Mouse (Mus musculus): ENCODE measurements around the gene Nr1i3. TPM values are rescaled to one million over a fixed set of nuclear protein-coding genes. Genes with fewer than 3 reads are reported as not detected.

Gene Nr1i3
- total RNA-seq, 2 experiments from 2014 or later: 0.92 to 10.3 TPM

DNA sequence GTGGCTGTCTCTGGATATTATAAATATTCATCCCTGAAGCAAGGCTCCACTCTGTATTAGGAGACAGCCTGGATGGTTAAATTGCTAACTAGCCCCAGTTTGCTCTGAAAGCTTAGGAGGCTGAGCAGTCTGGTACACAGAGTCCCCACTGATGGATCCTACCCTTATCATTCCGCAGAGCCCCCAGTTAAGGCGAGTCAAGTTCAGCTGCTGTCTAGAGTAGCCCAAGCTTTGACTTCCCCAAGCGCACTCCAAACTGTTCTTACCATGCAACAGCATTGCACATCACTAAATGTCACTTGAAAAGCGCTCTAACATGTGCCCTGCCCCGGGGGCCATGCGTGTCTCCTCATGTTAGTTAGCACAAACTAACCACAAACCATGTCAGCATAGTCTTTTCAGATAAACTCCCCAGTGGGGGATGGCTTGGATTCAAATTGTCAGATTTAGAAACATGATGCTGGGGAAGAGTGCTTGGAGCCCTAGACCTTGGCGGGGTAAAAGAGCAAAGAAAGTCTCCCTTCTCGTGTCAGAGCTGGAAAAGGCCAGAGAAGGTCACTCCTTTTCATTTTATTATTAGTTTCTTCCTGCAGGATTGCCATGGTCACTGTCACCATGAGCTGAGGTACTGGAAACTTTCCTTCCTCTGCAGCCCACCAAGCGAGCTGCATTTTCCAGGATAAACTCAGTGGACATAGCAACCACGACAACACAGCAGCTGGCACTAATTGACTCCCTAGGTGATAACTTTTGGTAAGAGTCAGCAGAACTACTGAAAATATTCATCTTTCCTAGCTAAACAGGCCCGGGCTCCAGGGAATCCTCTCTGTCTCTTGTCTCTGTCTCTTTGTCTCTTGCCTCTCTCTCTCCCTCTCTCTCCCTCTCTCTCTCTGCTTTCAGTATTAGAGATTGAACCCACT is 19.6 kb upstream of the Nr1i3 start:
- DNase-seq (ENCODE audit: low spot score in 2 of 2): no peak

DNA sequence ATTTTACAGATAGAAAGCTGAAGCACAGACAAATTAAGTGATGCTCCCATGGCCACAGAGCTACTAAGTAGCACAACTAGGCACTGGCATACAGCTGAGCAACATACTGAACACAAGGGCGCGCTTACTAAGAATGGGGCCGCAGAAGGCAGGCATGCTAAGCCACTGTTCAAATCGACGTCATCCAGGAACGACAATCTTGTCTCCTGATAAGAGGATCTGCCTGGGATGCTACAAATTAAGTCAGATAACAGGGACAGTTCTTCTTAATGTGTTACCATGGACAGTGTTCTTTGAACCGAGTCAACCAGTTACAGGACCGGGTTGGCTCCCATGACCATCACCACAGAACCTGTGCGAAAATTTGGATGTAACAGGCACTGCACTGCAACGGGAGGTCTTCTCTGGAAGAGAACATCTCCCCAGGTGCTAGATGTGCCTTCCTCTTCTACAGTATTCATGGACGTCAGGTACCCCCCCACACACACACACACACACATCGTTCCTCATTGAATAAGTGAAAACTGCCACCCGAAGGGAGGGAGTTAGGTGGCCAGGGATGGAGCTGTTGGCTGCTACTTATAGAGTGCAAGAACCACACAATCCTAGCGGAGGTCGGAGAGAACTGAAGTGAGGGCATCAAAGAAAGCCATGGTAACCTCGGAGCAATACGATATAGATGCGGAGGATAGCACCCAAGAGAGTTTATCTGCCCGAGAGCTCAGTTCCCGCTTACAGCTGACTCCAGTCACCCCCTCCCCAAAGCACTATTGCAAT is 18.5 kb upstream of the Nr1i3 start:
- no peak for DNase-seq (ENCODE audit: low spot score in 2 of 2)

DNA sequence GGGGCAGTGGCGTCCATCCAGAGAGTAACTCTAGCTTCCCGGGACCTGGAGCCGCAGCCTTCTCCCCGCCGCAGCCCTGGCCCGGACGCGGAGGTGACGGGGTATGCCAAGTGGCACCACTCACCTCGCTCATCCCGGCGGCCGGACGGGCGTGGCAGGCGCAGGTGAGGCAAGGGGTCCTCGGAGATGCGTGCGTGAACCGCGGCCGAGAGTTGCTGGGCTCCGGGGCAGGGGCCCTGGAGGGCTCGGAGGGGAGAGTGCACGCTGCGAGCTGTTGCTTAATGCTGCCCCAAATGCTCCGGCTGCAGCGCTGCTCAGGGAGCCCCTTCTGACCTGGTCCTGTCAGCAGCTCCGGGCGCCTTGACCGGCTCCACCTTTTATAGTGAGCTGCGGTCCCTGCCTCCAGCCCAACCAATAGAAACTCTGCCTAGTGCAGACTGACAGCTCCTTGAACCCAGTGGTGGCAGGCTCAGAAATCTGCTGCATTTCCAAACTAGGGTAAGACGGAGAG is 17.8 kb upstream of the Nr1i3 start, which contains the start of gene Pcp4l1:
TSS of gene Pcp4l1 (minus strand) at position 382 of the 511 bp plus-strand sequence.
- DNase-seq (ENCODE audit: low spot score in 2 of 2): no peak

DNA sequence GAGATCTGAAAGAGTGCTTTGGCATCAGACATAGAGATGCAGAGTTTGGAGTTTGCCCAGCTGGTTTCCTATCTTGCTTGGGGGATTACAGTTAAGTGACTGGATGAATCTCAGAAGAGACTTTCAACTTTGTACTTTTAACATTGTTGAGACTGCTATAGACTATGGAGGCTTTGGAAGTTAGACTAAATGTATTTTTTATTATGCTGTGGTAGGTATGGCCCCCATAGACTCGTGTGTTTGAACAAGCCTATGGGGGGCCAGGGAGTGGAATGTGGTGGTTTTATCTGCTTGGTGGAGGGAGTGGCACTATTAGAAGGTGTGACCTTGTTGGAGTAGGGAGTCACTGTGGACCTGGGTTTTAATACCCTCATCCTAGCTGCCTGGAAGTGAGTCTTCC is 14.2 kb upstream of the Nr1i3 start:
- DNase-seq (ENCODE audit: low spot score in 2 of 2): no peak

DNA sequence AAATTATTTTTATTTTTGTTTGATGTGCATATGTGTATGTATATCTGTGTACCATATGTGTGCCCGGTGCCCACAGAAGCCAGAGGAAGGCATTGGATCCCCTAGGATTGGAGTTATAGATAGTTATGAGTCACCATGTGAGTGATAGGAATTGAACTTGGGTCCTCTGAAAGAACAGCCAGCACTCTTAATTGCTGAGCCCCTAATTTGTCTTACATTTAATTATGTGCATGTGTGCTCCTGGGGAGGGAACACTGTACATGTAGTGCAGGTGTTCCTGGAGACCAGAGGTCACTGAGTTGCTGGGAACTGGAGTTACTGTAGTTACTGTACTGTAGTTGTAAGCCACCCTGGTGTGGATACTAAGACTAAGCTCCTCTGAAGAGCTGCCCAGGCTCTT is 13.0 kb upstream of the Nr1i3 start:
- DNase-seq (ENCODE audit: low spot score in 2 of 2): no peak

DNA sequence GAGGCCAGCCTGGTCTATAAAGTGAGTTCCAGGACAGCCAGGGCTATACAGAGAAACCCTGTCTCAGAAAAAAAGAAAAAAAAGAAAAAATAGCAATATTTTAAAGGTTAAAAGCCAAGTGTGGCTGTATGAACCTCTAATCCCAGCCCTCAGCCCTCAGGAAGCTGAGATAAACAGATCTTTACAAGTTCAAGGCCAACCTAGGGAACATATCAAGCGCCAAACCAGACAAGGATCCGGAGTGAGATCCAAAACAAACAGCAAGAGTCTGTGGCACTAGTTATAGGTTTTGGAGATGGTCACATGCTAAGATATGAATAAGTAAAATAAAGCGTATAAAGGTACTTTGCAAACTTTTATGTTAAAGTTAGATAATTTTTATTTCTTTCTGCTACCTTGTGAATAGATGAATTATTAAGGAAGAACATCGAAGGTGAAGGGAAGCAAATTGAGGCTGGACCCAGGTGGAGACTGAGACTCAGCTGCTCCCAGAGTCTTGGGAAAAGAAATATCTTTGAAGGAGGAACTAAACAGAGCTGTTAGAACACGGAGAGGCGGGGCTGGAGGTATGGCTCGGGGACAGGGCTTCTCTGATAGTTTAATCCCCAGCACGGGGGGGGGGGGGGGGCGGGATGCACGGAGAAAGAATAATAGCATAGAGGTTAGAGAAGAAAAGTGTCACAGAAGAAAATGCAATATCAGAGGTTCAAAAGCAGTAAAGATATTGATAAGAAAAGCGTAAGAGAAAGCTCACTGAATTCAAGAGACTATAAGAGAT is 10.1 kb upstream of the Nr1i3 start:
- DNase-seq (ENCODE audit: low spot score in 2 of 2): no peak

DNA sequence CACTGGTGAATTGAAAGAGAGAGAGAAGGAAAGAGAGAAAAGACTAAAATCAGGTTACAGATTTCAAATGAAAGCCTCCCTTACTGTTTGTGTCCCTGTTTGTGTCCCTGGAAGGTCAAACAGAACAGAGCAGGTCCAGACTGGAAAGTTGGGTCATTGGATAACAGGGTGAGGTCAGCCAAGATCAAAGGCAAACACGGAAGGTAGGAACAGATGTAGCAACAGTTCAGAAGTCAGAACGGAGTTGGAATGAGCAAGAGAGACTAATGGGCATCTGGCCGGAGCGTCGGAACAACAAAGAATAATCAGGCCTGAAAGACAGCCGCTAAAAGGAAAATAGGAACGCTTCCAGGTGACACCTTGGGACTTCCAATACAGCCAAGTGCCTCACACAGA is 9.5 kb upstream of the Nr1i3 start:
- no peak for DNase-seq (ENCODE audit: low spot score in 2 of 2)

DNA sequence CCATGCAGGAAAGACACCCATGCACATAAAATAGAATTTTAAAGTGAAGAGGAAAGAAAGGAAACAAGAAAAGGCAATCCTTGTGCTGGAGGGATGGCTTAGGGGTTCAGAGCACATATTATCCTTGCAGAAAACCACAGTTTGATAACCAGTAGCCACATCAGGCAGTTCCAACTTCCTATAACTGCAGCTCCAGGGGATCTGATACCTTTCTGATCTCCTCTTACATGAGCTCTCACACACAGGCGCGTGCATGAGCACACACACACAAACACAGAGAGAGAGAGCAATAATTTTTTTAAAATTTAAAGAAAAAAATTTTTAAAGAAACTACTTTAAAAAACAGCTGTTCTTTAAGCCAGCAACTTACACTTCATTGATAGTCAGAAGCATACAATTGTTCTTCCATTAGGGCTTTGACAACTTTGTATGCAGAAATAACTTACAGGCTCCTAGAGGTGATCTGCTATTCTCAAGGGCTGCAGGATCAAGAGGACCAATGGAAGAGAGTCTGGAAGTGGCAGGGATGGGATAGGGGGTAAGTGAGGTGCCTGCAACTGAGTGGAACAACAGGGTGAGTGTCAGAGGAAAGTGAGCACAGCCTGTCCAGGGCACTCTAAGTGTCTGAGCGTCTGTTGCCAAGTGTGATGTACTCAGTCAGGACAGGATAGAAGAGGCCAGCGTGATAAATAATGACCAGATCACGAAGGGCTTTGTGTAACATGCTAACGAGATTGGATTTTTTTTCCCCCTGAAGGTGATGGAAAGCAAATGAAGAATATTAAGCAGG is 7.9 kb upstream of the Nr1i3 start:
- DNase-seq (ENCODE audit: low spot score in 2 of 2): no peak

DNA sequence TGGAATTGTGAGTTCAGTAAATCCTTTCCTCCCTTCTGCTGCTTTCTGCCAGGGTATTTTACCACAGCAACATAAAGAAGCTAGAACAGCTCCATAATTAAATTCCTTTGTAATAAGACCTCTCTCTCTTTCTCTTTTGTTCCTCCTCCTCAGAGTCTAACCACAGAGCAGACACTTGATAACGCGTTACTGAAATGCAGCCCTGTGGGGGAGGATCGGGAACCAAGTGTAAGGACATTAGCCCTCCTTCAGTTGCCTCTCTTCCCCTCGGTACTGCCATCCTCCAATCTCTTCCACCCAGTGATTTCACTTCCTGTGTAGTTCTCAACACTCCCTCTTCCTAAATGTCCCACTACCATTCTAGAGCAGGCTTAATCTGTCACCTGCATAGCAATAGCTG is 4.4 kb upstream of the Nr1i3 start:
- DNase-seq (ENCODE audit: low spot score in 2 of 2): no peak

DNA sequence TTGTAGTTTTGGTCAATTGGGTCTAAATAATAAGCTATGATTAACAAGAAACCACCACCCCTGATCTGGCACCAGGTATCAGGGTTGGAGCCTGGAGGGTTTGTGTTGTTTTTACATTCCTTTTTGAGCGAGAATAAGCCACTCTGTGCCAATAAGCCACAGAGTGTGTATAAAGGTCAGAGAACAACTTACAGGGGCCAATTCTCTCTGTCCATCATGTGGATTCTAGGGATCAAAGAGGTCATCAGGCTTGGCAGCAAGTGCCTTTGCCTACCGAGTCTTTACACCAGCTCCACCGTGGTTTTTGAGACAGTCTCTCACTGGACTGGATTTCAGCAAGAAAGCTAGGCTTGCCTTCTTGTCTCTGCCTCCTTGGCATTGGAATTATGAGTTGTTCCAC is 916 bp upstream of the Nr1i3 start:
- DNase-seq (ENCODE audit: low spot score in 2 of 2): no peak

DNA sequence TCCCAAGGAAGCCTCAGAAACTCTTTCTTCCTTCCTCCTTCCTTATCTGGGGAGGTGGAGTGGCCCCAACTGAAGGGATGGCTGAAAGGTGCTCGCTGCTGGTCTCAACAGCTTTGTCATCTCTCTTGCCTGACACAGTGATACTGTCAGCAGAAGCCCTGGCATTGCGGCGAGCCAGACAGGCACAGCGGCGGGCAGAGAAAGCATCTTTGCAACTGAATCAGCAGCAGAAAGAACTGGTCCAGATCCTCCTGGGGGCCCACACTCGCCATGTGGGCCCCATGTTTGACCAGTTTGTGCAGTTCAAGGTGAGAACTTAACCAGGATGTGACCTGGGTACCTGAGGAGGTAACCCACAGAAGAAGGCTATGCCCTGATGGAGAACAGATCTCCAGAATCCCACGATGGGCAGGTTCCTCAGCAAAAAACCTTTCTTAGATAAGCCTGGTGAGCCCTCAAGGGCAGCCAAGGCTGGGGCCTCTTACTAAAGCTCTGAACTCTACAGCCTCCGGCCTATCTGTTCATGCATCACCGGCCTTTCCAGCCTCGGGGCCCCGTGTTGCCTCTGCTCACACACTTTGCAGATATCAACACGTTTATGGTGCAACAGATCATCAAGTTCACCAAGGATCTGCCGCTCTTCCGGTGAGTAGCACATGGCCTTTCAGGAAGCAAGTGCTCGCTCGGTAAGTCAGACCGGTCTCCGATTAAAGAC is 2.6 kb downstream of the Nr1i3 start:
- no peak for DNase-seq (ENCODE audit: low spot score in 2 of 2)

DNA sequence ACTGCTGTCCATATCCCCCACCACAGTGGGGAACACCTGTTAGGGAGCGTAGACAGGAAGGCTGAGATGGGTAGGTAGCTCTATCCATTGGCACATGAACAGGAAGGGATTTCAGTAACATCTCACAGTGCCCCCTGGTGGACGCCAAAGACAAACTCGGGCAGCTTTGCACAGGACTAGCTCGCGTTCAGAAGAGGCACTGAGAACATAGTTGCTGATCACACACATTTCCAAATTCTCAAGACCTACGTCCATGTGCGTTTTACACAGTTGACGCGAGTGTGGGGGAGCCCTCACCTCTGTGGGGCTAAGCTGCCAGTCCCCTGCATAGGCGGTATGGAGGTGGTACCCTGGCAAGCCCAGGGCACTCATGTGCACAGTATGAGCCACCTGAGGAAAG is 7.1 kb downstream of the Nr1i3 start:
- DNase-seq (ENCODE audit: low spot score in 2 of 2): peak; percentile 54 to 69

DNA sequence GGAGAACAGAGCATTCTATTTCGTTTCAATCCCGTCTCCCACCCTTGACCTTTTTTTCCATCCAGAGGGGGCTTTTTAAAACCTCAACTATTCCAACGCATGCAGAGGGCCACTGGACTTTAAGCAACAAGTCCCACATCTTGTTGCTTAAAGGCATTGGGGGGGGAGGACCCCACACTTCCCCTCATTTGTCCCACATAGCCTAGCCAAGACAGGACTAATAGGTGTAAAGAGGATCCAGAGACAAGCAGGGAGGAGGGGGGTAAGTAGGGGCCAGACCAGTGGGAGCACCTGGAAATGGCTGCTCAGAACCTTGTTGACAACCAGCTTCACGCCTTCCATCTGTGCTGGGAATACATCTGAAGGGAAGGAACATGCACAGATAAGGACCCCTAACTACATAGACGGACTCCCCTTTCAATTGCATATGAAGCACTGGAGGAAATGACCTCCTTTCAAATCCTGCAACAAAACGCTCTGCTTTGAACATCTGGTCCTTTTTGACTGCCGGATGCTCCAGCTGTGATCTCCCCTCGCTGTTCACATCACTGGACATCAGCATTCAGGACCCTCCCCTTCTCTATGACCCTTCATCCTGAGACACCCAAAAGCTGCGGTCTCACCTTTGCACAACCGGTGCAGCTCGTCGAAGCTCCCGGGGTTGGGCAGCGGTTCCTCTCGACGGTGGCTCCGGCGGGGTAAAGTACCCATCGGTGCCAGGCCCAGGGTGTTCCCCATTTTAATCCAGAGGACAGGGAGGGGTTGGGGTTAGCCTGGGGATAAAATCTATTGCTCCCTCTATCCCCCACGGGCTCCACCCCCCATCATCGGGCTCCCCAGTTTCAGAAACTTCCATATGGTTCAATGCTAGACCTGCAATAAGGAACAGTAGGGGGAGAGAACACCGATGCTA is 7.8 kb downstream of the Nr1i3 start:
- no peak for DNase-seq (ENCODE audit: low spot score in 2 of 2)

DNA sequence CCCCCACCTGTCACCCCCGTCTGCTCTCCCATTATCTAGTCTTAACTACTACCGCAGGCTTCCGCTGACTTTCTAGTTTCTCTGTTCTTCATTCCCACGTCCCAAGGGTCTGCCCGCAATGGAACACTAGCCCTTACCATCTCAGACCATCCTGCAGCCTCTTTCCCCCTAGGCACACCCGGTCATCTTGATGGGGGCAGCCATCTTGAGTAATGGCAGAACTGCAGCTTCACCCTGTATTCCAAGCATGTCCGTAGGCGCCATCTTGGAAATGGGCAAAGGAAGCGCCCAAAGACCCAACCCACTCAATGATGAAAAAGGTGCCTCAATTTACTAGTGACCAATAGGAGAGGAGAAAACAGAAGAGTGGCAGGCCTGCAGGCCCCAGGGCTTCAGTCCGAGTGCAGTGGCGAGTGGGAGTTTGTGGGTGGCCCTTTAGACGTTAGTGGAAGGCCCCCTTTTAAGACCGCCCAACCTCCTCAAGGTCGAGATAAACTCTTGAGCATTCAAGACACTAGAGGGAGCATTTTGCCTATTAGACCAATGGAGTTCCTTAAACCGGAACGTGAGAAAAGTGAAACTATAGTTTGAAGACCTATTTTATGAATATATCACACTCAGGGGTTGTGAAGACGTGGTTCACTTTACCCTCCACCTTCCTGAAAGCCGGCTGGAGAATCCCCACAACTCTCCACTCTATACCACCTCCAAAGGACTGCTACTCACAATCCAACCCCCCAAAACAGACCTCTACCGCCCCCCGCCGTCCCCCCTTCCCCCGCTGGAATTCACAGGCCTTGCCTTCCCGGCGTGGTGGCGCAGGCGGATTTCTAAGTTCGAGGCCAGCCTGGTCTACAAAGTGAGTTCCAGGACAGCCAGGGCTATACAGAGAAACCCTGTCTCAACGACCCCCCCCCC is 8.7 kb downstream of the Nr1i3 start, which contains the start of gene Tomm40l:
TSS of gene Tomm40l (minus strand) at position 277 of the 918 bp plus-strand sequence.
- DNase-seq (ENCODE audit: low spot score in 2 of 2): peak; percentile 43 to 75

DNA sequence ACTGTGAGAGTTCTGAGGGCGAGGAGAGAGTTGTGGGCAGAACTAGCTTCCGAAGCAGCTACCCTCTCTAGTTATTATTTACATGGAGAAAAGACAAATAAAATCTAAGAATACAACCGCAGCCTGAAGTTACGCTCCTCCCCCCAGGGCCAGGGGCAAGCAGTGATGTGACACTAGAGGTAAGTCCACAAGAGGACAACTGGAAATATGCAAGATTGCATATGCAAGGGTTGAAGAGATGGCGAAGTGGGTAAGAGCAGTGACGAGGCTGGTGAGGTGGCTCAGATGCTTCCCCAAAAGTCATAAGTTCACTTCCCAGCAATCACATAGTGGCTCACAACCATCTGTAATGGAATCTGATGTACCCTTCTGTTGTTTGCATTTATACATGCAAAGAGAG is 9.4 kb downstream of the Nr1i3 start:
- DNase-seq (ENCODE audit: low spot score in 2 of 2): no peak

DNA sequence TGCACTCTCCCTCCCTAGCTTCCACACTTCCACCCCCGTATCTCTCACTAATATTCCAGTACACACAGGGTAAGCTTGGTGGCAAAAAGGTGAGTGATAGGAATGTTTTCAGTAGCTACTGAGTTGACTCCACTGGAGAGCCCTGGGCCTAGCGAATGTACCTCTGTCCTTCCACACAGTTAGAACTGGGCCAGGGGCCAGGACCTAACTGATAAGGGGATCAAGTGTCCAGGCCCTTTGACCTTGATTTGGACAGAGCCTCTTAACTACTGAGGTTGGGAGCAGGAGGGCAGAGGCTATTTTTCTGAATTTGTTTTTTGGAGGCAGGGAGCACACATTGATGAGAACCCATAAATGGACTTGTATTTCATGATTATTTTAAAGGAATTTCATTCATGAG is 10.0 kb downstream of the Nr1i3 start:
- DNase-seq (ENCODE audit: low spot score in 2 of 2): no peak

DNA sequence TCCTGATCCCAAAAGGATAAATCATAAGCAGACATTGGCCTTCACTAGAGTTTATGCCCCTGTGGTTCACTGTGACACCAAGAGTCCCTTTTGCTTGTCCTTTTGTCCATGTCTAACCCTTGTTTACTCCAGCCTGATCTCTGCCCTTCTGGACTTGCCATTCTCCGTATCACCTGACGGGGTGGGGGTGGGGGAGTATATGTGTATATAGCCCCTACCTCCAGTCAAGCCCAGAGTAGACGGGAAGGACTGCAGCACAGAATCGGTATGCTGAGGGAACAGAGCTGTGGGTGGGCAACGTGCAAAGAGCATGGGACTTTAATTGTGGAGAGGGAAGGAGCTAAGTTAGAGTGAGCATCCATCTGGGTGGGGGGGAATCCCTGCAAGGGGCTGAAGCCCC is 11.1 kb downstream of the Nr1i3 start, which contains the start of gene Apoa2:
TSS of gene Apoa2 (plus strand) at position 198 of the 400 bp plus-strand sequence.
- DNase-seq (ENCODE audit: low spot score in 2 of 2): no peak
